Mouse (Mus musculus): ENCODE data around the gene Arhgap10.

DNA sequence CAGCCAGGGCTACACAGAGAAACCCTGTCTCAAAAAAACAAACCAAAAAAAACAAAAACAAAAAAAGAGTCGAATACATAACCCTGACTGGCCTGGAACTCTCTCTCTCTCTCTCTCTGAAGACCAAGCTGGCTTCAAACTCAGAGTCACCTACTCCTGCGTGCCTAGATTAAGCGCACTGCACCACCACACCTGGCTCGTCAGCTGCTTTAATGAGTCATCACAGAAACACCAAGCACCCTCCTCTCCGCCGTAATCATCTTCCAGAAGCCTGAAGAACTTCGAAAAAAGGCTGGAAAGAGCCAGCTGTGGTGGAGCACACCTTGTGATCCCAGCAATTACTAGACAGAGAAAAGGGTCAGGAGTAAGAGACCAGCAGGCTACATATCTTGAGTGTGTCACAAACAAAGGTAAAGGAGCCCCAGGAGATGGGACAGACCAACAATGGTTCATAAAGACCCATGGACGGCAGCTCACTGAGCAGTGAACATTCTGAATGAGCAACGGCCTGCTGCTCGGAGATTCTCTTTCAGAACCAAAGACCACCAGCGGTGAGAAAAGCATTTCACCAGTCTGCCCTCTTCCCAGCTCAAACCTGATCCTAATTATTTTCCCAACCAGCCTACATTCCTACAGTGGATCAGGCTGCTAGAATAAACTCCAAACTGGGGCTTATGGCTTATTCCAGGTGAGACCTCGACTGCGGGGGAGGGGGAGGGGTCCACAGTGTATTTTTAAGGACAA, 5.8 kb downstream of the Arhgap10 start:
- TF ChIP-seq POLR2A (IDR thresholded peaks at IDR 0.05; ENCODE audit: insufficient read depth, low read depth, low read length), result no peak
- TF ChIP-seq CTCF (IDR thresholded peaks at IDR 0.05), result no peak
- no peak for TF ChIP-seq EP300 (IDR thresholded peaks at IDR 0.05; ENCODE audit: insufficient read depth, low read depth, low read length)
